Mouse (Mus musculus) liver, embryonic 15.5 days (tissue): ENCODE results near the gene Mgea5. TPM values are rescaled to one million over a fixed set of nuclear protein-coding genes. Genes with fewer than 3 reads are reported as not detected.

Experiments used
- ATAC-seq: fragments of 200-750 bp; cut with Nextera tagmentation; 2 replicates; pipeline ENCODE4 v1.8.0; 2017; ENCODE audit warnings: moderate number of reproducible peaks, mild to moderate bottlenecking, moderate library complexity; ENCODE audit not compliant: insufficient read depth
- H3K27ac ChIP-seq: fragments of 300-500 bp; sonication (generic); replicated peaks from 2 replicates; pipeline ENCODE4 v1.5.1; 2015; ENCODE audit warnings: mild to moderate bottlenecking, inconsistent platforms
- H3K27me3 ChIP-seq: fragments of 300-500 bp; sonication (generic); 2 replicates; pipeline ENCODE4 v1.6.1; 2015; ENCODE audit warnings: mild to moderate bottlenecking, inconsistent platforms
- H3K36me3 ChIP-seq: fragments of 300-500 bp; sonication (generic); replicated peaks from 2 replicates; pipeline ENCODE4 v1.6.1; 2015; ENCODE audit warnings: moderate library complexity, mild to moderate bottlenecking, inconsistent platforms
- H3K4me1 ChIP-seq: fragments of 300-500 bp; sonication (generic); replicated peaks from 2 replicates; pipeline ENCODE4 v1.6.1; 2015; ENCODE audit warnings: inconsistent platforms
- H3K4me2 ChIP-seq: fragments of 300-500 bp; sonication (generic); 2 replicates; pipeline ENCODE4 v1.6.1; 2015; ENCODE audit warnings: moderate library complexity, mild to moderate bottlenecking, inconsistent platforms
- H3K4me3 ChIP-seq: fragments of 300-500 bp; sonication (generic); replicated peaks from 2 replicates; pipeline ENCODE4 v1.5.1; 2015; ENCODE audit warnings: mild to moderate bottlenecking, inconsistent platforms
- H3K9ac ChIP-seq: fragments of 300-500 bp; sonication (generic); 2 replicates; pipeline ENCODE4 v1.6.1; 2015; ENCODE audit warnings: moderate library complexity, mild to moderate bottlenecking, inconsistent platforms
- H3K9me3 ChIP-seq: fragments of 300-500 bp; sonication (generic); replicated peaks from 2 replicates; pipeline ENCODE4 v1.6.1; 2016; ENCODE audit warnings: inconsistent platforms
- WGBS: fragments of 180-500 bp; shearing (Covaris S2); methylation state at CpG from one replicate; pipeline ENCODE4 v1.1.7; 2015; ENCODE audit warnings: mixed read lengths; ENCODE audit not compliant: insufficient replicate concordance; 5-methylcytosine and 5-hydroxymethylcytosine counted together
- polyA plus RNA-seq: library from polyadenylated mRNA; unstranded; fragments of >200 nt; fragmentation: Nextera tagmentation; extraction: Ambion mirVana; gene quantifications from 2 replicates; pipeline ENCODE4 v1.2.1, GENCODE M21; 2015

Mgea5 gene
- polyA plus RNA-seq, 1 experiment from 2014 or later: 16.9 TPM

- ATAC-seq: no peak
- WGBS: 45% methylated on average over 14 of the region's 14 CpGs
- peaks cover 25% of the 10 kb centered on the region for H3K27me3 ChIP-seq
Observed at GRCm38 (mm10) chr19:45725677-45726277, 57.9 kb downstream of the Mgea5 start.

GRCm38 (mm10) chr19:45722188-45722587 is 61.4 kb downstream of the Mgea5 start:
- ATAC-seq: no peak
- H3K9me3 ChIP-seq: no peaks in the 10 kb centered on the region
- H3K4me2 ChIP-seq: no peak overlapping the region
- 52% methylated on average over 5 of the region's 5 CpGs for WGBS
- H3K27ac ChIP-seq: no peak overlapping the region
- H3K36me3 ChIP-seq: no peaks in the 10 kb centered on the region
- H3K27me3 ChIP-seq: peaks cover 28% of the 10 kb centered on the region
- no peak overlapping the region for H3K9ac ChIP-seq
- H3K4me1 ChIP-seq: peaks cover 4% of the 10 kb centered on the region; the same call in 1 of the 2 replicates
- no peak overlapping the region for H3K4me3 ChIP-seq

More at GRCm38 (mm10) chr19:45725677-45726277, 57.9 kb downstream of the Mgea5 start:
- Histone ChIP-seq H3K9ac (no peak overlapping the region), H3K27ac (no peak overlapping the region), H3K4me2 (no peak overlapping the region), H3K4me3 (no peak overlapping the region), H3K36me3 (no peaks in the 10 kb centered on the region), H3K9me3 (no peaks in the 10 kb centered on the region), H3K4me1 (no peaks in the 10 kb centered on the region)

- Histone ChIP-seq H3K9me3 (no peaks in the 10 kb centered on the region), H3K4me1 (peaks cover 4% of the 10 kb centered on the region; the same call in 1 of the 2 replicates), H3K4me3 (no peak overlapping the region), H3K27me3 (peaks cover 40% of the 10 kb centered on the region), H3K36me3 (no peaks in the 10 kb centered on the region), H3K9ac (no peak overlapping the region), H3K27ac (no peak overlapping the region), H3K4me2 (no peak overlapping the region)
- no peak for ATAC-seq
- 65% methylated on average over 3 of the region's 3 CpGs for WGBS
Observed at GRCm38 (mm10) chr19:45718286-45718685, 65.4 kb downstream of the Mgea5 start.

GRCm38 (mm10) chr19:45717493-45718220 is 66.0 kb downstream of the Mgea5 start:
- H3K9ac ChIP-seq: no peak overlapping the region
- no peak for ATAC-seq
- 26% methylated on average over 16 of the region's 16 CpGs for WGBS

GRCm38 (mm10) chr19:45708704-45709103 is 74.9 kb downstream of the Mgea5 start:
- H3K27me3 ChIP-seq: 0 out of 2 replicates have a peak, but pooled peaks cover 4% of the 10 kb centered on the region
- no peaks in the 10 kb centered on the region for H3K4me1 ChIP-seq
- WGBS: 58% methylated on average over 3 of the region's 3 CpGs
- H3K4me2 ChIP-seq: no peak overlapping the region
- H3K4me3 ChIP-seq: no peak overlapping the region
- H3K9me3 ChIP-seq: no peaks in the 10 kb centered on the region
- H3K36me3 ChIP-seq: no peaks in the 10 kb centered on the region
- H3K9ac ChIP-seq: no peak overlapping the region
- no peak for ATAC-seq
- H3K27ac ChIP-seq: no peak overlapping the region

More at GRCm38 (mm10) chr19:45717493-45718220, 66.0 kb downstream of the Mgea5 start:
- Histone ChIP-seq H3K27me3 (peaks cover 40% of the 10 kb centered on the region), H3K27ac (no peak overlapping the region), H3K4me3 (no peak overlapping the region), H3K9me3 (no peaks in the 10 kb centered on the region), H3K4me1 (peaks cover 4% of the 10 kb centered on the region; the same call in 1 of the 2 replicates), H3K4me2 (no peak overlapping the region), H3K36me3 (no peaks in the 10 kb centered on the region)

Other genes starting within 250 kb of the Mgea5 start
- gene Poll, start 223.3 kb downstream of the Mgea5 start, polyA plus RNA-seq: 5.0 and 5.4 TPM in 2 replicates
- gene Gm17018, start 223.2 kb downstream of the Mgea5 start, polyA plus RNA-seq: 12.1 and 12.8 TPM in 2 replicates
- 2.4 and 3.5 TPM in 2 replicates for gene Fbxw4, start 123.5 kb downstream of the Mgea5 start, polyA plus RNA-seq
- not detected in 2 replicates for gene Fgf8, start 40.9 kb downstream of the Mgea5 start, polyA plus RNA-seq
- 5.8 and 6.4 TPM in 2 replicates for gene Npm3, start 34.2 kb downstream of the Mgea5 start, polyA plus RNA-seq
- 2.4 and 2.5 TPM in 2 replicates for gene Kcnip2, start 32.2 kb upstream of the Mgea5 start, polyA plus RNA-seq
- gene Armh3, start 214.7 kb upstream of the Mgea5 start, polyA plus RNA-seq: 4.0 and 4.1 TPM in 2 replicates
- 3.0 and 3.2 TPM in 2 replicates for gene Hps6, start 219.7 kb upstream of the Mgea5 start, polyA plus RNA-seq